Mouse (Mus musculus) intestine, postnatal 0 days (tissue): ENCODE data around the gene Taf6l. TPM values are rescaled to one million over a fixed set of nuclear protein-coding genes. Genes with fewer than 3 reads are reported as not detected.

Experiments used
- ATAC-seq: fragments of 200-750 bp; cut with Nextera tagmentation; 2 replicates; pipeline ENCODE4 v1.8.0; 2017; ENCODE audit warnings: mild to moderate bottlenecking, moderate TSS enrichment, moderate library complexity
- H3K27ac ChIP-seq: fragments of 300-500 bp; sonication (generic); 2 replicates; pipeline ENCODE4 v1.5.1; 2014; ENCODE audit warnings: mild to moderate bottlenecking, low read depth, low read length, moderate library complexity
- H3K27me3 ChIP-seq: fragments of 300-500 bp; sonication (generic); replicated peaks from 2 replicates; pipeline ENCODE4 v1.6.1; 2014; ENCODE audit warnings: low read length, mixed read lengths; ENCODE audit not compliant: control insufficient read depth, insufficient read depth
- H3K36me3 ChIP-seq: fragments of 300-500 bp; sonication (generic); 2 replicates; pipeline ENCODE4 v1.6.1; 2014; ENCODE audit warnings: mild to moderate bottlenecking, moderate library complexity; ENCODE audit not compliant: control insufficient read depth, insufficient read depth
- H3K4me1 ChIP-seq: fragments of 300-500 bp; sonication (generic); replicated peaks from 2 replicates; pipeline ENCODE4 v1.6.1; 2014; ENCODE audit warnings: antibody characterized with exemption, low read length, mixed read lengths; ENCODE audit not compliant: control insufficient read depth, insufficient read depth
- H3K4me2 ChIP-seq: fragments of 300-500 bp; sonication (generic); replicated peaks from 2 replicates; pipeline ENCODE4 v1.6.1; 2014; ENCODE audit warnings: low read depth, mild to moderate bottlenecking, moderate library complexity
- H3K4me3 ChIP-seq: fragments of 300-500 bp; sonication (generic); 2 replicates; pipeline ENCODE4 v1.5.1; 2014; ENCODE audit warnings: low read depth, low read length
- H3K9ac ChIP-seq: fragments of 300-500 bp; sonication (generic); 2 replicates; pipeline ENCODE4 v1.6.1; 2014; ENCODE audit warnings: mild to moderate bottlenecking, low read depth, low read length
- H3K9me3 ChIP-seq: fragments of 300-500 bp; sonication (generic); 2 replicates; pipeline ENCODE4 v1.6.1; 2016; ENCODE audit warnings: mixed run types; ENCODE audit not compliant: control insufficient read depth
- CTCF ChIP-seq: sonication (generic); IDR thresholded peaks from 2 replicates; pipeline ENCODE4 v1.5.1; 2016; ENCODE audit warnings: low read depth, mild to moderate bottlenecking, control low read depth, antibody characterized with exemption, moderate library complexity
- WGBS: fragments of 180-500 bp; shearing (Covaris S2); extraction: QIAGEN DNeasy Blood & Tissue Kit; methylation state at CpG from one replicate; pipeline ENCODE4 v1.1.7; 2014; 5-methylcytosine and 5-hydroxymethylcytosine counted together
- polyA plus RNA-seq: library from polyadenylated mRNA; unstranded; fragments of >200 nt; fragmentation: Nextera tagmentation; extraction: Ambion mirVana; gene quantifications from 2 replicates; pipeline ENCODE4 v1.2.1, GENCODE M21; 2015

The Taf6l gene
- polyA plus RNA-seq, 1 experiment from 2014 or later, result 12.0 TPM

GRCm38 (mm10) chr19:8821146-8821545 is 34.9 kb upstream of the Taf6l start:
- Histone ChIP-seq H3K9ac (peak overlapping the region; percentile 97), H3K9me3 (no peaks in the 10 kb centered on the region), H3K4me1 (peaks cover 5% of the 10 kb centered on the region; the same call in 1 of the 2 replicates), H3K4me2 (peak overlapping the region; percentile 80), H3K36me3 (peaks cover 30% of the 10 kb centered on the region), H3K4me3 (peak overlapping the region; percentile 97), H3K27me3 (no peaks in the 10 kb centered on the region), H3K27ac (peak overlapping the region; percentile 95)
- ATAC-seq, result no peak
- under 1% methylated on average over 7 of the region's 7 CpGs for WGBS
- no peak for TF ChIP-seq CTCF

DNA sequence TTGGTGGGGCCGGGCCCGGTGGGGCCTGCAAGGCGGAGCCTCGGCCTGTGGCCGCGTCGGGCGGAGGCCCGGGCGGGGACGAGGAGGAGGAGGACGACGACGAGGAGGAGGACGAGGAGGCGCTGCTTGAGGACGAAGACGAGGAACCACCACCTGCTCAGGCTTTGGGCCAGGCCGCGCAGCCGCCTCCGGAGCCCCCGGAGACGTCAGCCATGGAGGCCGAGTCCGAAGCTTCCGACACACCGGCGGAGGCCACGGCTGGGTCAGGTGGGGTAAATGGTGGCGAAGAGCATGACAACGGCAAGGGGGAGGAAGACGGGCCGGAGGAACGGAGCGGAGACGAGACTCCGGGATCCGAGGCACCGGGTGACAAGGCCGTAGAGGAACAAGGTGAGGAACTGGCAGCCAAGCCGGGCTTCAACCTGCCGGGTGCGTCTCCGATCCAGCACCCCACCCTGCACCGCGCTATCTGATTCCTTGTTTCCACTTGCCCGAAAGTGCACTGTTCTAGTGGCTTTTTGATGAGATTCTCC is 34.3 kb upstream of the Taf6l start:
- peak; percentile 7 for ATAC-seq
- TF ChIP-seq CTCF, result no peak
- H3K27ac ChIP-seq, result peak overlapping the region; percentile 95

GRCm38 (mm10) chr19:8819596-8820423 is 33.6 kb upstream of the Taf6l start, which contains the start of gene Hnrnpul2:
Hnrnpul2 (plus strand) TSS chr19:8820010.
- Histone ChIP-seq H3K27me3 (no peaks in the 10 kb centered on the region), H3K27ac (peak within 1 kb of the TSS; percentile 95), H3K9me3 (no peaks in the 10 kb centered on the region), H3K9ac (peak within 1 kb of the TSS; percentile 97), H3K4me2 (peak within 1 kb of the TSS; percentile 80), H3K4me1 (peaks cover 5% of the 10 kb centered on the region; the same call in 1 of the 2 replicates), H3K36me3 (peaks cover 19% of the 10 kb centered on the region), H3K4me3 (peak within 1 kb of the TSS; percentile 97)
- WGBS, result under 1% methylated on average over 80 of the region's 83 CpGs
- TF ChIP-seq CTCF, result no peak
- peak; percentile 95 for ATAC-seq

More for the DNA sequence above, 34.3 kb upstream of the Taf6l start:
- H3K9me3 ChIP-seq, result no peaks in the 10 kb centered on the region
- peaks cover 5% of the 10 kb centered on the region; the same call in 1 of the 2 replicates for H3K4me1 ChIP-seq
- peaks cover 25% of the 10 kb centered on the region for H3K36me3 ChIP-seq
- peak overlapping the region; percentile 97 for H3K4me3 ChIP-seq
- no peaks in the 10 kb centered on the region for H3K27me3 ChIP-seq
- H3K4me2 ChIP-seq, result peak overlapping the region; percentile 80
- under 1% methylated on average over 48 of the region's 48 CpGs for WGBS
- peak overlapping the region; percentile 97 for H3K9ac ChIP-seq

DNA sequence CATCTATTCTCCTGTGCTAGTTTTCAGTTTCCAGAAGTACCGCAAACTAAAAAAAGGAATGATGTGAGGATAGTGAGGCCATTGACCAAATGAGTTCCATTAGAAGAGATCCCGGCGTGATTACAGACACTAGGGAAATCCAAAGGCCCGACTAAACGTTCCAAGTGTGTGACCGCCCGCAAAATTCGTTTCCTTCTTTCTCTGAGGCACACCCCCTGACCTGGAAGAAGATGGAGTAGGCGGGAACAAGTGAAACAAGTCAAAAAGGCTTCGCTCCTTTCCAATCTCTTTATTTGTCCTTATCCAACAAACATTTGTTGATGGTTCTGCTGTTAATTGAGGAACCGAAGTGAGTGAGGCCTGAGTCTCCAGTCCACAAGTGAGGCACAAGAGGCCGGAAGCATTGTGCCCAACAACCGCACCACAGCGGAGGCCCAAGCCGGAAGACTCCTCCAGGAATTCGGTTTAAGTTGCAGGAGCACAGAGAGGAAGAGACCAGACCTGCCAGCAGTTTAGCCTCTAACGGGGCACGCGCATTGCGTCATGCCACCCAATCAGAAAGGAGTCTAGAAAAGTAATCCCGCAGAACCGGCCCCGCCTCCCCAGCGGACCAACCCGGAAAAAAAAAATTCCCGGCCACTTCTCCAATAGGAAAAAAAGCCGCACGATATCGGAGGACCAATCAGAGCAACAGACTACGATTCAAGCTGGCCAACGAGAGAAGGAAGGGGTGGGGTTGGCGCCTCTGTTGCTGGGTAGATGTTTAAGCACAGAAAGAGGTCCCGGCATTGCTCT is 32.8 kb upstream of the Taf6l start, which contains the start of gene Ttc9c:
TSS of gene Ttc9c (minus strand) at position 533 of the 795 bp plus-strand sequence.
- H3K9ac ChIP-seq, result peak within 1 kb of the TSS; percentile 97
- WGBS, result under 1% methylated on average over 33 of the region's 33 CpGs
- peak within 1 kb of the TSS; percentile 95 for H3K27ac ChIP-seq
- H3K9me3 ChIP-seq, result no peaks in the 10 kb centered on the region
- peak within 1 kb of the TSS; percentile 80 for H3K4me2 ChIP-seq
- peak within 1 kb of the TSS; percentile 97 for H3K4me3 ChIP-seq
- TF ChIP-seq CTCF, result no peak
- H3K4me1 ChIP-seq, result peaks cover 5% of the 10 kb centered on the region; the same call in 1 of the 2 replicates
- H3K36me3 ChIP-seq, result peaks cover 14% of the 10 kb centered on the region
- peak; percentile 92 for ATAC-seq
- H3K27me3 ChIP-seq, result no peaks in the 10 kb centered on the region

- ATAC-seq, result no peak
- Histone ChIP-seq H3K27me3 (no peaks in the 10 kb centered on the region), H3K36me3 (peaks cover 14% of the 10 kb centered on the region), H3K4me1 (peaks cover 5% of the 10 kb centered on the region; the same call in 1 of the 2 replicates), H3K9ac (peak overlapping the region; percentile 52), H3K4me2 (peak overlapping the region; percentile 80), H3K27ac (peak overlapping the region; percentile 86), H3K4me3 (peak overlapping the region; percentile 97), H3K9me3 (no peaks in the 10 kb centered on the region)
- TF ChIP-seq CTCF, result no peak
- 14% methylated on average over 14 of the region's 14 CpGs for WGBS
Observed at GRCm38 (mm10) chr19:8818301-8818798, 32.1 kb upstream of the Taf6l start.
